Mouse (Mus musculus): ENCODE measurements around the gene Clns1a. TPM values are rescaled to one million over a fixed set of nuclear protein-coding genes. Genes with fewer than 3 reads are reported as not detected.

Clns1a gene
- total RNA-seq (2014; rRNA removed) (26.0 and 29.1 TPM in 2 replicates), polyA plus RNA-seq (2012; rRNA removed) (17.1 and 21.6 TPM in 2 replicates)

DNA sequence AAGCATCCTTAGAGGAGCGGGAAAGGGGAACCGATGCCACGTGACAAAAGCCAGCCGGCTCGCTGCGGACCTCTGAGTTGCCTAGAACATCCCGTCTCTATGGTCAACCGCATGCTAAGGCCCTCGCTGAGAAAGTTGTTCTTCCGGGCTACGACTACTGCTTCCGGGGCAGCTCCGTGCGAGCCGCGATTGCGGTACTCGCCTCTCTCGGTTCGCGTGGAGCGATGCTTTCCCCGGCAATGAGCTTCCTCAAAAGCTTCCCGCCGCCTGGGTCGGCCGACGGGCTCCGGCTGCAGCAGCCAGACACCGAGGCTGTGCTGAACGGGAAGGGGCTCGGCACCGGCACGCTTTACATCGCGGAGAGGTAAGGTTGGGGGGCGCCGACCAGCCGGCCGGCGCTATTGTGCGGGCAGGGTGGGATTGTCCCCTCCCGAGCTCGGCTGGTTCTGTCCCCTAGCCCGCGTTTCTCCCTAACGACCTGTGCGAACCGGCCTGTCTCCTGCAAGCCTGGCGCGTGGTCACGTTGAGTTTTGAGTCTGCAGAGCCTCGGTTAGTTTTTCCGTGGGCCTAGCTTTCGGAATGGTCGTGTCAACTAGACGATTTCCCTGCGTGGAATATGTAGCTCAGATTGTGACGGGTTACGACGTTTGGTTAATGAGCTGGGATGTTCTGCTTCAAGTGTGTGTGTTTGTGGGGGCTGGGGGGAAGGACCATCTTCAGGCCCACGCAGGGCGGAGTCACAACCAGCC lies at the start of gene Clns1a:
Clns1a (plus strand) TSS at position 129 of the 749 bp plus-strand sequence.
- under 1% methylated on average over 63 of the region's 63 CpGs for WGBS
- Histone ChIP-seq H3K79me2 (ENCODE audit: control insufficient read depth, insufficient read depth, low read length) (peaks cover 12% of the 10 kb centered on the region; the same call in 1 of the 2 replicates), H3K27me3 (ENCODE audit: control insufficient read depth, insufficient read depth, low read length) (no peaks in the 10 kb centered on the region), H3K36me3 (ENCODE audit: control insufficient read depth, insufficient read depth, low read length) (no peaks in the 10 kb centered on the region), H3K27ac (replicated peaks; ENCODE audit: insufficient read depth, low read depth, low read length) (peak within 1 kb of the TSS; percentile 24), H3K4me1 (ENCODE audit: control insufficient read depth, insufficient read depth, low read length) (peaks cover 11% of the 10 kb centered on the region), H3K9ac (ENCODE audit: low read depth, low read length) (peak within 1 kb of the TSS; percentile 89), H3K4me3 (ENCODE audit: insufficient read depth, low read depth, low read length) (peak within 1 kb of the TSS; percentile 89)
- peak; percentile 84 for DNase-seq (ENCODE audit: extremely low read depth, low read depth, low spot score)
- TF ChIP-seq CTCF (IDR thresholded peaks at IDR 0.05; ENCODE audit: low read depth, low read length) (no peak), POLR2A (IDR thresholded peaks at IDR 0.05; ENCODE audit: extremely low read depth, insufficient read depth, low read length) (no peak; the same call in 1 of the 2 replicates)

DNA sequence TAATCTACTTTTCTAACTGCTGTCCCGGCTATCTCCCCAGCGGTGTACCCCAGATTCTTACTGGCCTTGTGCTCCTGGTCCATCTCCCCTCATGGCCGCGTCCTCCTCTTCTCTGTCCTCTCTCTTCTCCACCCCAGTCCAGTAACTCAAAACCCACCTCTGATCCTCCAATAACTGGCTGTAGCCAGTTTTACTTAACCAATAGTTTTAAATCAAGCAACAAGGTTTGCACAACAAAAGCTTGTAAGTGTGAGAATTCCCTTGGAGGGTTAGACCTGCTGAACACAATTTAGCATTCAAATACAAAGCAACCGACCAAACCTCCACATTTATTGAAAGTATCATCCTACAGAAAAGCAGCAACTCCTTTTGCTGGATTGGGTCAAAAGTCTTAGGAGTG lies 48.8 kb upstream of the Clns1a start:
- Histone ChIP-seq H3K4me3 (ENCODE audit: insufficient read depth, low read depth, low read length) (no peak overlapping the region), H3K27ac (replicated peaks; ENCODE audit: insufficient read depth, low read depth, low read length) (no peak overlapping the region), H3K4me1 (ENCODE audit: control insufficient read depth, insufficient read depth, low read length) (peaks cover 7% of the 10 kb centered on the region; the same call in 1 of the 2 replicates), H3K79me2 (ENCODE audit: control insufficient read depth, insufficient read depth, low read length) (no peaks in the 10 kb centered on the region), H3K9ac (ENCODE audit: low read depth, low read length) (no peak overlapping the region), H3K27me3 (ENCODE audit: control insufficient read depth, insufficient read depth, low read length) (no peaks in the 10 kb centered on the region), H3K36me3 (ENCODE audit: control insufficient read depth, insufficient read depth, low read length) (no peaks in the 10 kb centered on the region; the same call in 1 of the 2 replicates)
- DNase-seq (ENCODE audit: extremely low read depth, low read depth, low spot score), result no peak
- WGBS, result 92% methylated on average over 5 of the region's 5 CpGs
- TF ChIP-seq POLR2A (IDR thresholded peaks at IDR 0.05; ENCODE audit: extremely low read depth, insufficient read depth, low read length) (no peak), CTCF (IDR thresholded peaks at IDR 0.05; ENCODE audit: low read depth, low read length) (no peak)

DNA sequence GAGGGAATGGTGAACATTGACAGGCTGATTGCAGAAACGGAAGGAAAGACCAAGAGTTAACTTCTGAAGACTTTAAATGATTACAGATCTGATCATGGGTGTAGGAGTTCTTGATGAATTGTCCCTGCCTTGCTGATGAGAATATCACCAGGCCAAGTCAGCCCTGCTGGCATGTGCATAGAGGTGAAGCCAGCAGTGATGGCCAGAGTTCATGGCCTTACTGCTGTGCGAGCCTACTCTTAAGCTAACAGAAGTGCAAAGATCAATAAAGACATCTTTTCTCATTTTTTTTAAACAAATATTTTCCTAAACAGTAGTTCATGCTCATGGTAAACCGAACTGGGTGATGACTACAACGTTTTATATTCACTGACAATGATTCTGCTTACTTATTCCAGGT lies 45.7 kb upstream of the Clns1a start:
- Histone ChIP-seq H3K79me2 (ENCODE audit: control insufficient read depth, insufficient read depth, low read length) (no peaks in the 10 kb centered on the region), H3K27ac (replicated peaks; ENCODE audit: insufficient read depth, low read depth, low read length) (no peak overlapping the region), H3K27me3 (ENCODE audit: control insufficient read depth, insufficient read depth, low read length) (no peaks in the 10 kb centered on the region), H3K9ac (ENCODE audit: low read depth, low read length) (no peak overlapping the region), H3K4me1 (ENCODE audit: control insufficient read depth, insufficient read depth, low read length) (peaks cover 5% of the 10 kb centered on the region; the same call in 1 of the 2 replicates), H3K4me3 (ENCODE audit: insufficient read depth, low read depth, low read length) (no peak overlapping the region), H3K36me3 (ENCODE audit: control insufficient read depth, insufficient read depth, low read length) (peaks cover 2% of the 10 kb centered on the region; the same call in 1 of the 2 replicates)
- TF ChIP-seq POLR2A (IDR thresholded peaks at IDR 0.05; ENCODE audit: extremely low read depth, insufficient read depth, low read length) (no peak), CTCF (IDR thresholded peaks at IDR 0.05; ENCODE audit: low read depth, low read length) (no peak)
- 35% methylated on average over 4 of the region's 4 CpGs for WGBS
- DNase-seq (ENCODE audit: extremely low read depth, low read depth, low spot score), result peak; percentile 78

DNA sequence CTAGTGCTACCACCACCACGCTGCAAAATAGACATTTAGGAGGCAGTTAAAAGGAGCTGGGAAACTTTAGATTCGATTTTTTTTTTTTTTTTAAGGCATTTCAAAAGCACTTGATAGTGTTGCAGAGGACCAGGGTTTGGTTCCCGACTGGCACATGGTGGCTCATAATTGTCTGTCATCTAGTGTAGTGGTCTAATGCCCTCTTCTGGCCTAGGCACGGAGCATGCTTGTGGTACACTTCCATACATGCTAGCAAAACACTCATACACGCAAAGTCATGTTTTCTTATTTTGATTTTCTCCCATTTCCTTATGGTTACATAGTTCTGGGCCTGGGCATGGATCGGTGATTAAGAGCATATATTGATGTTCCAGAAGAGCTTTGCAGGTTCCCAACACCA lies 40.3 kb upstream of the Clns1a start:
- WGBS, result 85% methylated on average over 6 of the region's 6 CpGs
- TF ChIP-seq POLR2A (IDR thresholded peaks at IDR 0.05; ENCODE audit: extremely low read depth, insufficient read depth, low read length) (no peak), CTCF (IDR thresholded peaks at IDR 0.05; ENCODE audit: low read depth, low read length) (no peak)
- peaks cover 9% of the 10 kb centered on the region for H3K36me3 ChIP-seq (ENCODE audit: control insufficient read depth, insufficient read depth, low read length)
- peak; percentile 9 for DNase-seq (ENCODE audit: extremely low read depth, low read depth, low spot score)
- no peak overlapping the region for H3K4me3 ChIP-seq (ENCODE audit: insufficient read depth, low read depth, low read length)
- peaks cover 2% of the 10 kb centered on the region; the same call in 1 of the 2 replicates for H3K4me1 ChIP-seq (ENCODE audit: control insufficient read depth, insufficient read depth, low read length)
- H3K27ac ChIP-seq (replicated peaks; ENCODE audit: insufficient read depth, low read depth, low read length), result no peak overlapping the region
- no peaks in the 10 kb centered on the region for H3K79me2 ChIP-seq (ENCODE audit: control insufficient read depth, insufficient read depth, low read length)
- H3K9ac ChIP-seq (ENCODE audit: low read depth, low read length), result no peak overlapping the region
- no peaks in the 10 kb centered on the region for H3K27me3 ChIP-seq (ENCODE audit: control insufficient read depth, insufficient read depth, low read length)

DNA sequence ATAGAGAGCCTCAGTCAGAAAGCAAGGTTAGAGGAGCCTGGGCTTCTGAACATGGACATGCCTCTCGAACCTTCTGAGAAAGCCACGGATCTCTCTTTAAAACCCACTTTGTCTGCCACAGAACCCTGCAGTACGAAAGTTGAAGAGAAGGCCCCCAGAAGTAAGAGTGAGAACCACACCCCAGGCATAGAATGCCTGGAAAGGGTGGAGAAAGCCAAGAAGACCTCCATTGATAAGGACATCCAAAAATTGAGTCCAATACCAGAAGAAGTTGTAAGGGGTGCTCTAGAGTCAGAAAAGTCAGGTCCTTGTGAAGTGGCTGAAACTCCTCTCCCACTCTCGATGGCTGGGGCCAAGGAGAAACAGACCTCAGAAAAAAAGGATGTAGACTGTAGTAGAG lies 34.8 kb upstream of the Clns1a start:
- no peak for DNase-seq (ENCODE audit: extremely low read depth, low read depth, low spot score)
- no peak overlapping the region for H3K4me3 ChIP-seq (ENCODE audit: insufficient read depth, low read depth, low read length)
- H3K27me3 ChIP-seq (ENCODE audit: control insufficient read depth, insufficient read depth, low read length), result no peaks in the 10 kb centered on the region
- WGBS, result 94% methylated on average over 4 of the region's 4 CpGs
- H3K9ac ChIP-seq (ENCODE audit: low read depth, low read length), result no peak overlapping the region
- H3K79me2 ChIP-seq (ENCODE audit: control insufficient read depth, insufficient read depth, low read length), result no peaks in the 10 kb centered on the region
- no peak for TF ChIP-seq CTCF (IDR thresholded peaks at IDR 0.05; ENCODE audit: low read depth, low read length)
- TF ChIP-seq POLR2A (IDR thresholded peaks at IDR 0.05; ENCODE audit: extremely low read depth, insufficient read depth, low read length), result no peak
- H3K27ac ChIP-seq (replicated peaks; ENCODE audit: insufficient read depth, low read depth, low read length), result no peak overlapping the region
- peaks cover 40% of the 10 kb centered on the region for H3K36me3 ChIP-seq (ENCODE audit: control insufficient read depth, insufficient read depth, low read length)
- no peaks in the 10 kb centered on the region for H3K4me1 ChIP-seq (ENCODE audit: control insufficient read depth, insufficient read depth, low read length)

DNA sequence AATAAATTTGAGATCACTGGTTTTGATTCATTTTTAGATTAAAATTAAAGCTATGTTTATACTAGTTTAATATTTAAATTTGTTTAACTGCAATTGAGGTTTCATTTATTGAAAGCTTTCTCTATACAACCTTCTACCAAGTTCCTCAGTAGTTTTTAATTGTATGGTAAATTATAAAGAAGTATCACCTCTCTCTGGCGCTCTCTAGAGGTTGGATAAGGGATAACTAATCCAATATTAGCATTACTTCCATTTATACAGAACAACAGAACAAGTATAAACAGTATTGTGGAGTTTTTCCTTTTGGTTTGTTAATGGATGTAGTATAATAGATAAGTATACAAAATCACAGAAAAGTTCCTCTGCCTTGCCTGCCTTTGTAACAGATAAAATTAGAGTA lies 17.2 kb upstream of the Clns1a start:
- H3K79me2 ChIP-seq (ENCODE audit: control insufficient read depth, insufficient read depth, low read length), result no peaks in the 10 kb centered on the region; the same call in 1 of the 2 replicates
- DNase-seq (ENCODE audit: extremely low read depth, low read depth, low spot score), result no peak
- H3K36me3 ChIP-seq (ENCODE audit: control insufficient read depth, insufficient read depth, low read length), result peaks cover 46% of the 10 kb centered on the region

More for the DNA sequence above, 17.2 kb upstream of the Clns1a start:
- TF ChIP-seq POLR2A (IDR thresholded peaks at IDR 0.05; ENCODE audit: extremely low read depth, insufficient read depth, low read length) (no peak), CTCF (IDR thresholded peaks at IDR 0.05; ENCODE audit: low read depth, low read length) (peak; percentile 32; the same call in 1 of the 2 replicates)
- H3K4me1 ChIP-seq (ENCODE audit: control insufficient read depth, insufficient read depth, low read length), result no peaks in the 10 kb centered on the region
- H3K27me3 ChIP-seq (ENCODE audit: control insufficient read depth, insufficient read depth, low read length), result no peaks in the 10 kb centered on the region
- WGBS, result 11% methylated on average over 1 of the region's 1 CpGs
- H3K4me3 ChIP-seq (ENCODE audit: insufficient read depth, low read depth, low read length), result no peak overlapping the region
- no peak overlapping the region for H3K27ac ChIP-seq (replicated peaks; ENCODE audit: insufficient read depth, low read depth, low read length)
- H3K9ac ChIP-seq (ENCODE audit: low read depth, low read length), result no peak overlapping the region

Measured in liver, adult 2 months (tissue).